ENCODE assay signal across 19 mouse cellular contexts in the genomic region with DNA sequence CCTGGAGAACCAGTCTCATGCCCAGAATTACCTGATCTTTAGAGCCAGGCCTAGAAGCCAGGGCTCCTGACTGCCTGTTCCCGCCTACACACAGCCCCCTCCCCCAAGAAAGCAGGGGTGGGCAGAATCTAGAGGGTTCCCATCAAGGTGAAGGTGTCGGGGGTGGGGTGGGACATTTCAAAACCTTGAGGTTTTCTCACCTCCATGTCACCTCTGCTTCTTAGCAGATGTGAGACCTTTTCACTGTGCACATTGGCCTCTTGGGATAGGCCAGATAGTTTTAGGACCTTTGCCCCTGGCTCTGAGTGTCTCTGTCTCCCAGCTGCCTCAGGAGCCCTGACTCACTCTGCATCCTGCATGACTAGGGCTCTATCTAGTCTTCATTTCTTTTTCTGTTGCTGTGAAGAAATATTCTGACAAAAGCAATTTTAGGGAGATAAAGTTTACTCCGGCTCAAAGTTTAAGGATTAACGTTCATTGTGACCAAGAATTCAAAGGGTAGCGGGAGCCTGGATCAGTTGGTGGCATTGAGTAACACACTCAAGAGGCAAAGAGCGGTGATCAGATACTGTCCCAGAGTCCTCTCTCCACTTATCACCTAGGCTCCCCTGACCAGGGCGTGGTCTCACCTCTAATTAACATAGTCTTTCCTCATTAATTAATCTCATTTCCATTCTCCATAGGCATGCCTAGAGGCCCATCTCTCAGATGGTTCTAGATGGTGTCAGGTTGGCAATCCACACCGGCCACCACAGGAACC. TPM values are rescaled to one million over a fixed set of nuclear protein-coding genes. Genes with fewer than 3 reads are reported as not detected.
DNase-seq lines count a peak whose midpoint lies in the region; ATAC-seq and TF ChIP-seq lines count a peak whose summit lies in the region.
"Had no signal": no experiment of that assay in that cellular context is flagged by ENCODE, and none has a peak within 500 bp of the region (broad histone marks: within the 10 kb centered on the region; RNA-seq: fewer than 3 reads in every experiment).

No protein-coding gene starts in this region.

- no peak; the same call in 1 of the 2 replicates for TF ChIP-seq RAD21 in CH12.LX (IDR thresholded peaks at IDR 0.05; ENCODE audit: low read depth, low read length)

- H3K27ac ChIP-seq in lung, postnatal 0 days (ENCODE audit: low read length), result peak overlapping the region; percentile 79
- peak overlapping the region; percentile 99 for H3K27ac ChIP-seq in CH12.LX (ENCODE audit: insufficient read depth, low read depth)
- 0 out of 2 replicates have a peak overlapping the region, but pooled peaks have one; percentile 20 for H3K27ac ChIP-seq in limb, embryonic 10.5 days
- H3K27ac ChIP-seq: heart, embryonic 10.5 days; kidney, postnatal 0 days; stomach, embryonic 15.5 days had no signal

- H3K36me3 ChIP-seq in lung, postnatal 0 days (ENCODE audit: insufficient read depth, low read length), result no peaks in the 10 kb centered on the region
- H3K36me3 ChIP-seq in CH12.LX (replicated peaks in 1 of 2; ENCODE audit: control insufficient read depth in 1 of 2, insufficient read depth in 1 of 2, low read length in 1 of 2), result peaks cover 0 to 2% of the 10 kb centered on the region in 2 experiments
- H3K36me3 ChIP-seq in limb, embryonic 10.5 days, result no peaks in the 10 kb centered on the region
- H3K36me3 ChIP-seq: heart, embryonic 10.5 days; stomach, embryonic 15.5 days had no signal

- dilution Hi-C loops in CH12.LX (cut with MboI; ENCODE audit: extremely low pct_ligation_motif_present, extremely low pct_unique_long_range_greater_than_20kb, low sequenced_read_pairs), result no loop called here

- H3K27me3 ChIP-seq in lung, postnatal 0 days (replicated peaks; ENCODE audit: insufficient read depth, low read length), result no peaks in the 10 kb centered on the region
- H3K27me3 ChIP-seq in CH12.LX (replicated peaks), result no peaks in the 10 kb centered on the region
- no peaks in the 10 kb centered on the region for H3K27me3 ChIP-seq in limb, embryonic 10.5 days (ENCODE audit: low read depth, poor library complexity, severe bottlenecking)
- H3K27me3 ChIP-seq: stomach, embryonic 15.5 days had no signal

- no peak for TF ChIP-seq EP300 in lung, postnatal 0 days (IDR thresholded peaks at IDR 0.05)
- TF ChIP-seq EP300 in CH12.LX (IDR thresholded peaks at IDR 0.05; ENCODE audit: low read length), result peak; percentile 45

- H3K4me3 ChIP-seq in lung, postnatal 0 days (ENCODE audit: low read depth, low read length), result no peak overlapping the region
- peak overlapping the region in 2 of 3 experiments; percentile 17 to 33 for H3K4me3 ChIP-seq in CH12.LX (replicated peaks in 1 of 3; ENCODE audit: low read depth in 2 of 3, low read length in 2 of 3, poor library complexity in 1 of 3)
- H3K4me3 ChIP-seq in limb, embryonic 10.5 days, result no peak overlapping the region
- H3K4me3 ChIP-seq: heart, embryonic 10.5 days; stomach, embryonic 15.5 days had no signal

- WGBS in lung, postnatal 0 days, result 84% methylated on average over 8 of the region's 8 CpGs
- WGBS in limb, embryonic 10.5 days, result 88% methylated on average over 8 of the region's 8 CpGs

- no peak overlapping the region for H3K9ac ChIP-seq in lung, postnatal 0 days (replicated peaks; ENCODE audit: low read depth)
- H3K9ac ChIP-seq in CH12.LX (ENCODE audit: insufficient read depth, low read depth), result peak overlapping the region; percentile 77
- H3K9ac ChIP-seq: lung, embryonic 14.5 days; stomach, embryonic 15.5 days had no signal

- H3K9me3 ChIP-seq in lung, postnatal 0 days (ENCODE audit: low read length), result no peaks in the 10 kb centered on the region
- H3K9me3 ChIP-seq in CH12.LX (replicated peaks; ENCODE audit: low read length), result no peaks in the 10 kb centered on the region
- H3K9me3 ChIP-seq in limb, embryonic 10.5 days (replicated peaks), result no peaks in the 10 kb centered on the region
- H3K9me3 ChIP-seq: heart, embryonic 10.5 days; stomach, embryonic 15.5 days had no signal

- in situ Hi-C loops in CH12.LX (cut with MboI; ENCODE audit: low pct_ligation_motif_present, low pct_unique_long_range_greater_than_20kb, low sequenced_read_pairs), result no loop called here

- H3K4me1 ChIP-seq in lung, postnatal 0 days (ENCODE audit: insufficient read depth, low read depth, low read length), result peaks cover 5% of the 10 kb centered on the region; the same call in 1 of the 2 replicates
- peaks cover 78 to 100% of the 10 kb centered on the region in 2 experiments for H3K4me1 ChIP-seq in CH12.LX (ENCODE audit: control insufficient read depth in 1 of 2, insufficient read depth in 2 of 2)
- peaks cover 58% of the 10 kb centered on the region for H3K4me1 ChIP-seq in limb, embryonic 10.5 days
- H3K4me1 ChIP-seq: stomach, embryonic 15.5 days had no signal

- no peaks in the 10 kb centered on the region for H3K79me2 ChIP-seq in CH12.LX (replicated peaks; ENCODE audit: control insufficient read depth, extremely low read depth, insufficient read depth, poor library complexity, severe bottlenecking)

- TF ChIP-seq POLR2A in CH12.LX (IDR thresholded peaks at IDR 0.05; ENCODE audit: low read depth, low read length), result peak; percentile 11; the same call in 1 of the 2 replicates

- H3K4me2 ChIP-seq in lung, postnatal 0 days (replicated peaks; ENCODE audit: low read depth, low read length), result no peak overlapping the region
- H3K4me2 ChIP-seq in CH12.LX (ENCODE audit: insufficient read depth, low read depth, poor library complexity, severe bottlenecking), result peak overlapping the region; percentile 40; the same call in 1 of the 2 replicates
- H3K4me2 ChIP-seq: liver, embryonic 11.5 days; lung, embryonic 14.5 days; stomach, embryonic 15.5 days had no signal

- no peak for TF ChIP-seq CTCF in lung, postnatal 0 days (IDR thresholded peaks at IDR 0.05)
- no peak for TF ChIP-seq CTCF in CH12.LX (conservative IDR thresholded peaks at IDR 0.05 in 1 of 2, IDR thresholded peaks at IDR 0.05 in 1 of 2; ENCODE audit: low read depth in 2 of 2, low read length in 2 of 2)

- DNase-seq in CD4-positive, CD25-positive, alpha-beta regulatory T cell, adult 2 months (ENCODE audit: low read depth, low spot score), result peak; percentile 16
- no peak for DNase-seq in lung, postnatal 0 days (ENCODE audit: low spot score)
- no peak for DNase-seq in lung, postnatal 25 days (ENCODE audit: low spot score)
- peak; percentile 67 for DNase-seq in CH12.LX (ENCODE audit: extremely low read depth)
- no peak for DNase-seq in limb, embryonic 10.5 days (ENCODE audit: low spot score)
- DNase-seq in spleen, adult 12 weeks (ENCODE audit: low spot score), result no peak
- DNase-seq in ovary, postnatal 36 days (ENCODE audit: low spot score), result no peak
- DNase-seq: adrenal gland, postnatal 10 days; cerebellum, postnatal 10 days; layer of hippocampus, adult 9-11 months; lung, embryonic 14.5 days; right cerebral cortex, postnatal 4 days had no signal

- no peak for ATAC-seq in CD4-positive, CD25-positive, alpha-beta regulatory T cell, adult 4 months
- no peak for ATAC-seq in lung, postnatal 0 days
- ATAC-seq: forebrain, embryonic 16.5 days had no signal

TF ChIP-seq in CH12.LX, 34 proteins besides CTCF, POLR2A, EP300 and RAD21 (continues in another document):
- TF ChIP-seq BHLHE40 (IDR thresholded peaks at IDR 0.05; ENCODE audit: low read depth, low read length), result peak; percentile 55
- TF ChIP-seq PAX5 (IDR thresholded peaks at IDR 0.05; ENCODE audit: low read length), result no peak
- TF ChIP-seq TBP (conservative IDR thresholded peaks at IDR 0.05; ENCODE audit: low read depth, low read length), result peak; percentile 11; the same call in 1 of the 2 replicates
- no peak for TF ChIP-seq SIN3A (IDR thresholded peaks at IDR 0.05; ENCODE audit: low read length)
- no peak for TF ChIP-seq CHD1 (IDR thresholded peaks at IDR 0.05; ENCODE audit: low read depth, low read length)
- 0 out of 2 replicates have a peak, but pooled peaks have one; percentile 25 for TF ChIP-seq MAZ (IDR thresholded peaks at IDR 0.05; ENCODE audit: low read depth, low read length)
- 0 out of 2 replicates have a peak, but pooled peaks have one; percentile 1 for TF ChIP-seq POLR2AphosphoS2 (IDR thresholded peaks at IDR 0.05; ENCODE audit: low read depth, low read length)
- TF ChIP-seq CHD2 (IDR thresholded peaks at IDR 0.05; ENCODE audit: low read length), result peak; percentile 60
- peak; percentile 82; the same call in 1 of the 2 replicates for TF ChIP-seq MXI1 (IDR thresholded peaks at IDR 0.05; ENCODE audit: low read depth, low read length)
- TF ChIP-seq NELFE (IDR thresholded peaks at IDR 0.05; ENCODE audit: low read depth, low read length), result no peak
- TF ChIP-seq USF2 (conservative IDR thresholded peaks at IDR 0.05; ENCODE audit: low read depth, low read length), result no peak
- TF ChIP-seq JUND (conservative IDR thresholded peaks at IDR 0.05; ENCODE audit: low read depth, low read length), result no peak
- no peak for TF ChIP-seq ZC3H11A (IDR thresholded peaks at IDR 0.05; ENCODE audit: low read depth, low read length)
- no peak; the same call in 1 of the 2 replicates for TF ChIP-seq HCFC1 (IDR thresholded peaks at IDR 0.05; ENCODE audit: low read depth, low read length)
- no peak for TF ChIP-seq ZKSCAN1 (IDR thresholded peaks at IDR 0.05; ENCODE audit: borderline replicate concordance, low read depth, low read length)

RNA-seq across cellular contexts. Expression of a gene that starts 29.1 kb away (rescaled TPM):
- polyA plus RNA-seq in CD4-positive, CD25-positive, alpha-beta regulatory T cell, adult 4 months (2017; shearing (Covaris generic)), result not detected
- 6.2 and 8.4 TPM in 2 replicates for polyA plus RNA-seq in lung, postnatal 0 days (2015; fragmentation: Nextera tagmentation; extraction: Ambion mirVana)
- 113 and 181 TPM in 2 replicates for total RNA-seq in CH12.LX (2012; rRNA removed)
- 78.2 and 88.6 TPM in 2 replicates for total RNA-seq in CH12.LX (2014; rRNA removed)
- polyA plus RNA-seq in CH12.LX (2012; ENCODE audit: insufficient read length, low read depth), result 81.9 and 89.4 TPM in 2 replicates
- 0.20 and 0.26 TPM in 2 replicates for polyA plus RNA-seq in limb, embryonic 10.5 days (2016; fragmentation: Nextera tagmentation; extraction: Ambion mirVana)
- total RNA-seq: MEL had no signal

RNA-seq across cellular contexts. Expression of a gene that starts 37.2 kb away (rescaled TPM):
- polyA plus RNA-seq in CD4-positive, CD25-positive, alpha-beta regulatory T cell, adult 4 months (2017; shearing (Covaris generic)), result not detected
- 1.2 and 1.3 TPM in 2 replicates for polyA plus RNA-seq in lung, postnatal 0 days (2015; fragmentation: Nextera tagmentation; extraction: Ambion mirVana)
- 2.6 and 4.6 TPM in 2 replicates for total RNA-seq in CH12.LX (2012; rRNA removed)
- total RNA-seq in CH12.LX (2014; rRNA removed), result 8.3 and 9.0 TPM in 2 replicates
- polyA plus RNA-seq in CH12.LX (2012; ENCODE audit: insufficient read length, low read depth), result 12.1 and 12.8 TPM in 2 replicates
- 0.26 TPM in 1 of 2 replicates, not detected in the other for polyA plus RNA-seq in limb, embryonic 10.5 days (2016; fragmentation: Nextera tagmentation; extraction: Ambion mirVana)
- total RNA-seq: MEL had no signal
- polyA plus RNA-seq: liver, embryonic 11.5 days had no signal

RNA-seq across cellular contexts. Expression of a gene that starts 58.2 kb away (rescaled TPM):
- polyA plus RNA-seq in CD4-positive, CD25-positive, alpha-beta regulatory T cell, adult 4 months (2017; shearing (Covaris generic)), result 100 to 1,000 TPM; 138 to 191 TPM
- polyA plus RNA-seq in lung, postnatal 0 days (2015; fragmentation: Nextera tagmentation; extraction: Ambion mirVana), result 120 and 121 TPM in 2 replicates
- 31.2 and 37.3 TPM in 2 replicates for total RNA-seq in CH12.LX (2012; rRNA removed)
- 19.9 and 24.7 TPM in 2 replicates for total RNA-seq in CH12.LX (2014; rRNA removed)
- 73.3 and 81.1 TPM in 2 replicates for polyA plus RNA-seq in CH12.LX (2012; ENCODE audit: insufficient read length, low read depth)
- 123 and 130 TPM in 2 replicates for polyA plus RNA-seq in limb, embryonic 10.5 days (2016; fragmentation: Nextera tagmentation; extraction: Ambion mirVana)

Comparison
In these comparisons a context has a peak if more than half of its experiments do, and no peak if none do; other contexts are left out.
1. DNase-seq: peak in CD4-positive, CD25-positive, alpha-beta regulatory T cell, adult 2 months (single experiment) and CH12.LX (single experiment); none in lung, postnatal 0 days (single experiment), lung, postnatal 25 days (single experiment), limb, embryonic 10.5 days (single experiment), spleen, adult 12 weeks (single experiment) and ovary, postnatal 36 days (single experiment).
2. H3K27ac ChIP-seq: peak in every context shown above with its lines; median percentile 99 in CH12.LX; 79 in lung, postnatal 0 days; 20 in limb, embryonic 10.5 days.
3. H3K4me3 ChIP-seq: peak in CH12.LX (2 of 3); none in lung, postnatal 0 days (single experiment) and limb, embryonic 10.5 days (single experiment).